15 mouse cellular contexts compared by ENCODE assay signal in the genomic region with DNA sequence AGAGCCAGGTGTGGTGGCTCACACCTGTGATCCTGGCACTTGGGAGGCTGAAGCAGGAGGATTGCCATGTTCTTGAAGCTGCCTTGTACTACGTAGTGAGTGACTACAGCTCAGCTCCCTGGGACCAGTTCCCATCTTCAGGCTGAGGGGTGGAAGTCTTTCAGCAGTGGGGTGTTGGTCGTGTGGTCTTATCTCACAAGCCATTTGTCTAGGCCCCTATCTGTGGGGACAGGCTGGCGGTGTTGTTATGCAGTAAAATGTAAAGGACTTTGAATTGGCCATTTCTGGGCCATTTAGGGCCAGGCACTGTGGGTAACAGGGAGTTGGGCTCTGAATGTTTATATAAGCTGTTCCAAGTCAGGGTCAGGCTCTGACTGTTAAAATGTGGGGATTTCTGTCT. TPM values are rescaled to one million over a fixed set of nuclear protein-coding genes. Genes with fewer than 3 reads are reported as not detected.
DNase-seq lines count a peak whose midpoint lies in the region; ATAC-seq and TF ChIP-seq lines count a peak whose summit lies in the region.
"Had no signal": no experiment of that assay in that cellular context is flagged by ENCODE, and none has a peak within 500 bp of the region (broad histone marks: within the 10 kb centered on the region; RNA-seq: fewer than 3 reads in every experiment).

No protein-coding gene starts in this region.

- no peak for TF ChIP-seq POLR2A in bone marrow, adult 2 months (IDR thresholded peaks at IDR 0.05; ENCODE audit: borderline replicate concordance, control insufficient read depth, low read depth, low read length)

- DNase-seq in kidney, postnatal 25 days, result no peak
- DNase-seq in intestine, embryonic 14.5 days (ENCODE audit: low spot score), result no peak
- no peak for DNase-seq in thymus, adult 18-20 months
- no peak for DNase-seq in thymus, postnatal 14 days
- DNase-seq: heart, postnatal 4 days; kidney, adult 2 months; thymus, adult 2 months had no signal

- no peak overlapping the region for H3K4me2 ChIP-seq in kidney, embryonic 16.5 days (replicated peaks; ENCODE audit: low read depth, low read length)
- no peak overlapping the region for H3K4me2 ChIP-seq in intestine, embryonic 14.5 days (ENCODE audit: low read length)
- H3K4me2 ChIP-seq in forebrain, embryonic 16.5 days (ENCODE audit: low read length), result no peak overlapping the region
- H3K4me2 ChIP-seq: limb, embryonic 12.5 days; midbrain, embryonic 15.5 days; neural tube, embryonic 15.5 days had no signal

- H3K4me1 ChIP-seq in kidney, embryonic 16.5 days (ENCODE audit: insufficient read depth, low read length), result peaks cover 31% of the 10 kb centered on the region
- peaks cover 4% of the 10 kb centered on the region for H3K4me1 ChIP-seq in bone marrow, adult 2 months (ENCODE audit: control insufficient read depth, insufficient read depth, low read length)
- peaks cover 37% of the 10 kb centered on the region for H3K4me1 ChIP-seq in intestine, embryonic 14.5 days (replicated peaks; ENCODE audit: control insufficient read depth, insufficient read depth, low read length)
- peaks cover 73% of the 10 kb centered on the region for H3K4me1 ChIP-seq in megakaryocyte, embryonic 14.5 days
- no peaks in the 10 kb centered on the region; the same call in 1 of the 2 replicates for H3K4me1 ChIP-seq in forebrain, embryonic 16.5 days (replicated peaks; ENCODE audit: control insufficient read depth, insufficient read depth, low read length)
- H3K4me1 ChIP-seq: midbrain, embryonic 15.5 days had no signal

- H3K9me3 ChIP-seq in kidney, embryonic 16.5 days (ENCODE audit: low read length), result no peaks in the 10 kb centered on the region
- no peaks in the 10 kb centered on the region for H3K9me3 ChIP-seq in intestine, embryonic 14.5 days (ENCODE audit: control insufficient read depth, low read length)
- H3K9me3 ChIP-seq in megakaryocyte, embryonic 14.5 days, result no peaks in the 10 kb centered on the region
- no peaks in the 10 kb centered on the region for H3K9me3 ChIP-seq in forebrain, embryonic 16.5 days (ENCODE audit: control insufficient read depth, low read length)
- H3K9me3 ChIP-seq: limb, embryonic 12.5 days; midbrain, embryonic 15.5 days; neural tube, embryonic 15.5 days had no signal

- 73% methylated on average over 3 of the region's 3 CpGs for WGBS in kidney, embryonic 16.5 days
- 53% methylated on average over 3 of the region's 3 CpGs for WGBS in bone marrow, adult 2 months
- 40% methylated on average over 3 of the region's 3 CpGs for WGBS in intestine, embryonic 14.5 days
- 78% methylated on average over 3 of the region's 3 CpGs for WGBS in forebrain, embryonic 16.5 days

- no peak for ATAC-seq in kidney, embryonic 16.5 days (ENCODE audit: low FRiP score, low TSS enrichment)
- ATAC-seq in intestine, embryonic 14.5 days (replicated peaks; ENCODE audit: low FRiP score, low TSS enrichment, low read depth), result 0 out of 2 replicates have a peak, but pooled peaks have one; percentile 33
- ATAC-seq in forebrain, embryonic 16.5 days, result no peak
- ATAC-seq: midbrain, embryonic 15.5 days had no signal

- 0 out of 2 replicates have a peak overlapping the region, but pooled peaks have one; percentile 6 for H3K27ac ChIP-seq in kidney, embryonic 16.5 days (ENCODE audit: low read length)
- peak overlapping the region; percentile 57 for H3K27ac ChIP-seq in bone marrow, adult 2 months (ENCODE audit: control insufficient read depth, insufficient read depth, low read depth, low read length, poor library complexity)
- H3K27ac ChIP-seq in intestine, embryonic 14.5 days (ENCODE audit: low read depth), result 0 out of 2 replicates have a peak overlapping the region, but pooled peaks have one; percentile 27
- H3K27ac ChIP-seq in forebrain, embryonic 16.5 days (ENCODE audit: low read length), result no peak overlapping the region
- H3K27ac ChIP-seq: midbrain, embryonic 15.5 days; neural tube, embryonic 15.5 days had no signal

- no peak for TF ChIP-seq CTCF in bone marrow, adult 2 months (IDR thresholded peaks at IDR 0.05; ENCODE audit: control insufficient read depth, insufficient read depth, low read length)

- H3K9ac ChIP-seq in kidney, embryonic 16.5 days (replicated peaks; ENCODE audit: low read length), result no peak overlapping the region
- no peak overlapping the region for H3K9ac ChIP-seq in intestine, embryonic 14.5 days (ENCODE audit: low read length)
- no peak overlapping the region for H3K9ac ChIP-seq in forebrain, embryonic 16.5 days (replicated peaks; ENCODE audit: low read depth, low read length)
- H3K9ac ChIP-seq: limb, embryonic 12.5 days; midbrain, embryonic 15.5 days; neural tube, embryonic 15.5 days had no signal

- H3K27me3 ChIP-seq in kidney, embryonic 16.5 days (ENCODE audit: insufficient read depth, low read length), result no peaks in the 10 kb centered on the region
- H3K27me3 ChIP-seq in intestine, embryonic 14.5 days (replicated peaks; ENCODE audit: control insufficient read depth, insufficient read depth, low read length), result no peaks in the 10 kb centered on the region
- no peaks in the 10 kb centered on the region for H3K27me3 ChIP-seq in megakaryocyte, embryonic 14.5 days (replicated peaks)
- H3K27me3 ChIP-seq in forebrain, embryonic 16.5 days (replicated peaks; ENCODE audit: control insufficient read depth, insufficient read depth, low read length), result no peaks in the 10 kb centered on the region
- H3K27me3 ChIP-seq: CH12.LX; limb, embryonic 12.5 days; midbrain, embryonic 15.5 days; neural tube, embryonic 15.5 days had no signal

- no peak overlapping the region for H3K4me3 ChIP-seq in kidney, embryonic 16.5 days (ENCODE audit: low read length)
- no peak overlapping the region for H3K4me3 ChIP-seq in bone marrow, adult 2 months (replicated peaks; ENCODE audit: control insufficient read depth, low read depth, low read length)
- no peak overlapping the region for H3K4me3 ChIP-seq in intestine, embryonic 14.5 days (ENCODE audit: low read depth, low read length)
- H3K4me3 ChIP-seq in megakaryocyte, embryonic 14.5 days (replicated peaks), result peak overlapping the region; percentile 89
- no peak overlapping the region for H3K4me3 ChIP-seq in forebrain, embryonic 16.5 days (replicated peaks; ENCODE audit: low read length)
- H3K4me3 ChIP-seq: limb, embryonic 12.5 days; midbrain, embryonic 15.5 days; neural tube, embryonic 15.5 days had no signal

- no peaks in the 10 kb centered on the region for H3K36me3 ChIP-seq in kidney, embryonic 16.5 days (ENCODE audit: insufficient read depth, low read length)
- no peaks in the 10 kb centered on the region for H3K36me3 ChIP-seq in intestine, embryonic 14.5 days (ENCODE audit: control insufficient read depth, insufficient read depth, low read length)
- peaks cover 4% of the 10 kb centered on the region for H3K36me3 ChIP-seq in megakaryocyte, embryonic 14.5 days (replicated peaks; ENCODE audit: low read length)
- H3K36me3 ChIP-seq in forebrain, embryonic 16.5 days (ENCODE audit: control insufficient read depth, insufficient read depth), result no peaks in the 10 kb centered on the region
- H3K36me3 ChIP-seq: limb, embryonic 12.5 days; midbrain, embryonic 15.5 days; neural tube, embryonic 15.5 days had no signal

RNA-seq across cellular contexts. Expression of a gene that starts 15.4 kb away (rescaled TPM):
- polyA plus RNA-seq in kidney, embryonic 16.5 days (2015; fragmentation: Nextera tagmentation; extraction: Ambion mirVana), result 209 and 228 TPM in 2 replicates
- polyA plus RNA-seq in bone marrow, adult 2 months (2011; ENCODE audit: insufficient read depth, insufficient read length, low replicate concordance, missing spikeins), result 34.8 and 42.2 TPM in 2 replicates
- polyA plus RNA-seq in intestine, embryonic 14.5 days (2014; fragmentation: Nextera tagmentation; extraction: Ambion mirVana), result 107 and 114 TPM in 2 replicates
- polyA plus RNA-seq in megakaryocyte, embryonic 14.5 days (2012; ENCODE audit: insufficient read depth, low replicate concordance), result 19.4 and 27.6 TPM in 2 replicates
- polyA plus RNA-seq in forebrain, embryonic 16.5 days (2015; fragmentation: Nextera tagmentation; extraction: Ambion mirVana), result 97.8 and 125 TPM in 2 replicates
